Mouse (Mus musculus) cerebellum, postnatal 25 days (tissue): ENCODE measurements around the gene Rnf187.

ENCODE experiments used
- DNase-seq, 2 experiments: peaks; one replicate each; pipeline ENCODE4 v3.0.0; 2021; ENCODE audit warnings: mixed read lengths in 2 of 2

Rnf187 gene

GRCm38 (mm10) chr11:58894456-58894855 is 44.3 kb downstream of the Rnf187 start:
- DNase-seq = peak; percentile 30 to 61

DNA sequence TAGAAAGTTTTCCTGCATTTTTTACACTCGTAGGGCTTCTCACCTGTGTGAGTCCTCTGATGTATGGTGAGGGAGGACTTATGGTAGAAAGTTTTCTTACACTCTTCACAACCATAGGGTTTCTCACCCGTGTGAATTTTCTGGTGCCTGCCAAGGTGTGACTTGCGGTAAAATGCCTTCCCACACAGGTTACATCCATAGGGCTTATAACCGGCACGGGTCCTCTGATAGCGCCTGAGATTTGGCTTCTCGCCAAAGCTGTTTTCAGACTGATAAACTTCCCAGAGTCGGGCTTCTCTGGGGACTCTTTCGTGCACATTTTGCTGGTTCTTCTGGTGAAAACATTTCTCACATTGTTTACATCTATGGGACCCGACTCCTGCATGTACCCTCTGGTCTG is 48.2 kb downstream of the Rnf187 start:
- no peak for DNase-seq

- no peak for DNase-seq
Observed at GRCm38 (mm10) chr11:58883756-58884155, 55.0 kb downstream of the Rnf187 start.
